Mouse (Mus musculus) heart, postnatal 0 days (tissue): ENCODE data around the gene Tbc1d10b. TPM values are rescaled to one million over a fixed set of nuclear protein-coding genes. Genes with fewer than 3 reads are reported as not detected.

ENCODE experiments used
- ATAC-seq: fragments of 200-750 bp; cut with Nextera tagmentation; 2 replicates; pipeline ENCODE4 v1.8.0; 2017; ENCODE audit warnings: low read depth, moderate number of reproducible peaks, moderate library complexity; ENCODE audit not compliant: insufficient read depth
- DNase-seq: peaks from one replicate; pipeline ENCODE4 v3.0.0-alpha.2; 2016; ENCODE audit warnings: low spot score
- H3K27ac ChIP-seq: fragments of 300-500 bp; sonication (generic); 2 replicates; pipeline ENCODE4 v1.5.1; 2014; ENCODE audit warnings: low read depth, mild to moderate bottlenecking
- H3K27me3 ChIP-seq: fragments of 300-500 bp; sonication (generic); 2 replicates; pipeline ENCODE4 v1.6.1; 2014; ENCODE audit warnings: low read length, mixed read lengths; ENCODE audit not compliant: control insufficient read depth, insufficient read depth
- H3K36me3 ChIP-seq: fragments of 300-500 bp; sonication (generic); replicated peaks from 2 replicates; pipeline ENCODE4 v1.6.1; 2014; ENCODE audit warnings: low read length, mixed read lengths; ENCODE audit not compliant: control insufficient read depth, insufficient read depth
- H3K4me1 ChIP-seq: fragments of 300-500 bp; sonication (generic); 2 replicates; pipeline ENCODE4 v1.6.1; 2014; ENCODE audit warnings: antibody characterized with exemption; ENCODE audit not compliant: control insufficient read depth, insufficient read depth
- H3K4me2 ChIP-seq: fragments of 300-500 bp; sonication (generic); 2 replicates; pipeline ENCODE4 v1.6.1; 2014; ENCODE audit warnings: low read depth, mild to moderate bottlenecking, low read length, moderate library complexity
- H3K4me3 ChIP-seq: fragments of 300-500 bp; sonication (generic); 2 replicates; pipeline ENCODE4 v1.5.1; 2014; ENCODE audit warnings: low read depth, low read length
- H3K9ac ChIP-seq: fragments of 300-500 bp; sonication (generic); replicated peaks from 2 replicates; pipeline ENCODE4 v1.6.1; 2014; ENCODE audit warnings: low read depth, low read length, mixed read lengths
- H3K9me3 ChIP-seq: fragments of 300-500 bp; sonication (generic); replicated peaks from 2 replicates; pipeline ENCODE4 v1.6.1; 2016; ENCODE audit warnings: low read length; ENCODE audit not compliant: control insufficient read depth
- CTCF ChIP-seq: IDR thresholded peaks from 2 replicates; pipeline ENCODE4 v1.5.1; 2016; ENCODE audit warnings: antibody characterized with exemption, control low read depth, low read depth
- EP300 ChIP-seq: IDR thresholded peaks from 2 replicates; pipeline ENCODE4 v1.6.1; 2016; ENCODE audit warnings: antibody characterized with exemption, low read depth
- WGBS: fragments of 180-500 bp; shearing (Covaris S2); extraction: QIAGEN DNeasy Blood & Tissue Kit; methylation state at CpG from one replicate; pipeline ENCODE4 v1.1.7; 2014; 5-methylcytosine and 5-hydroxymethylcytosine counted together
- polyA plus RNA-seq: library from polyadenylated mRNA; unstranded; fragments of >200 nt; fragmentation: Nextera tagmentation; extraction: Ambion mirVana; gene quantifications from 2 replicates; pipeline ENCODE4 v1.2.1, GENCODE M21; 2015
- total RNA-seq: library from RNA; depleted of rRNA; stranded (reverse); fragments of >200 nt; gene quantifications from 2 replicates; pipeline ENCODE4 v1.2.3, GENCODE M21; 2014; ENCODE audit warnings: low replicate concordance

The Tbc1d10b gene
- total and polyA plus RNA-seq, 2 experiments from 2014 or later = 10.8 to 45.3 TPM

- peak within 1 kb of the TSS; percentile 73 for H3K9ac ChIP-seq
- peaks cover 6% of the 10 kb centered on the region for H3K4me1 ChIP-seq
- peak within 1 kb of the TSS; percentile 85 for H3K4me3 ChIP-seq
- peak within 1 kb of the TSS; percentile 68 for H3K4me2 ChIP-seq
- DNase-seq (peak; percentile 98), ATAC-seq (peak; percentile 98)
- peaks cover 74% of the 10 kb centered on the region for H3K36me3 ChIP-seq
- H3K27me3 ChIP-seq = no peaks in the 10 kb centered on the region
- H3K9me3 ChIP-seq = no peaks in the 10 kb centered on the region
- WGBS = under 1% methylated on average over 51 of the region's 51 CpGs
- peak within 1 kb of the TSS; percentile 86 for H3K27ac ChIP-seq
- TF ChIP-seq CTCF = peak; percentile 6; the same call in 1 of the 2 replicates
- TF ChIP-seq EP300 = peak; percentile 78; the same call in 1 of the 2 replicates
Measured at GRCm38 (mm10) chr7:127195544-127196295, 12.5 kb downstream of the Tbc1d10b start, which contains the start of gene Cd2bp2. TSS of gene Cd2bp2 (minus strand) at chr7:127196050.

GRCm38 (mm10) chr7:127194633-127195029, 13.6 kb downstream of the Tbc1d10b start:
- Histone ChIP-seq H3K9me3 (no peaks in the 10 kb centered on the region), H3K27ac (0 out of 2 replicates have a peak overlapping the region, but pooled peaks have one; percentile 86), H3K4me1 (peaks cover 6% of the 10 kb centered on the region), H3K4me2 (peak overlapping the region; percentile 64), H3K36me3 (peaks cover 63% of the 10 kb centered on the region), H3K4me3 (peak overlapping the region; percentile 85), H3K9ac (no peak overlapping the region), H3K27me3 (no peaks in the 10 kb centered on the region)
- no peak for DNase-seq
- WGBS = 66% methylated on average over 7 of the region's 7 CpGs
- TF ChIP-seq CTCF (no peak), EP300 (no peak)
- no peak for ATAC-seq

GRCm38 (mm10) chr7:127194011-127194632, 14.1 kb downstream of the Tbc1d10b start:
- no peak for TF ChIP-seq CTCF
- no peak for TF ChIP-seq EP300
- no peak for ATAC-seq
- no peak overlapping the region for H3K4me3 ChIP-seq
- H3K27me3 ChIP-seq = no peaks in the 10 kb centered on the region
- 87% methylated on average over 17 of the region's 17 CpGs for WGBS
- no peak overlapping the region for H3K27ac ChIP-seq
- H3K9me3 ChIP-seq = no peaks in the 10 kb centered on the region
- H3K4me2 ChIP-seq = no peak overlapping the region
- DNase-seq = no peak
- H3K36me3 ChIP-seq = peaks cover 58% of the 10 kb centered on the region
- no peak overlapping the region for H3K9ac ChIP-seq
- H3K4me1 ChIP-seq = peaks cover 6% of the 10 kb centered on the region

- ATAC-seq = no peak
- no peak for TF ChIP-seq EP300
- no peak for TF ChIP-seq CTCF
- H3K4me1 ChIP-seq = peaks cover 6% of the 10 kb centered on the region
- no peak for DNase-seq
- H3K4me2 ChIP-seq = no peak overlapping the region
- WGBS = 92% methylated on average over 5 of the region's 5 CpGs
- H3K9ac ChIP-seq = no peak overlapping the region
- no peaks in the 10 kb centered on the region for H3K9me3 ChIP-seq
- H3K27me3 ChIP-seq = no peaks in the 10 kb centered on the region
- H3K27ac ChIP-seq = no peak overlapping the region
- H3K36me3 ChIP-seq = peaks cover 47% of the 10 kb centered on the region
- no peak overlapping the region for H3K4me3 ChIP-seq
Measured at GRCm38 (mm10) chr7:127192989-127193388, 15.3 kb downstream of the Tbc1d10b start.

DNA sequence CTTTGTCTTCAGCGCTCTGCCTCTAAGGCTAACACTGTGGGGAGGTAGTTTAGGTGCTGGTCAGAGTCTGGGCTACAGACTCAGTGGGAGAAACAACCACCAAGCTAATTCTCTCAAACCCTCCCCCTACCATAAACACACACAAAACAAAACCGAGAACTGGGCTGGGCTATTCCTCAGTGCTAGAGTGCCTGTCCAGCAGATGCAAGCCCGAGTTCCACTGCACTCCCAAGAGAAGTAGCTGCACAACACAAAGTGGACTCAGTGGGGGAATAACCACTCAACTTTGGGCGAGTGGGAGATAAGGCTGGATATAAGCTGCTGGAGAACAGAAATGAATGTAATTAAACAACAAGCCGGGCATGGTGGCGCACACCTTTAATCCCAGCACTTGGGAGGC, 17.6 kb downstream of the Tbc1d10b start:
- no peak for TF ChIP-seq EP300
- TF ChIP-seq CTCF = no peak
- H3K4me2 ChIP-seq = no peak overlapping the region
- 79% methylated on average over 6 of the region's 6 CpGs for WGBS
- ATAC-seq (no peak), DNase-seq (no peak)
- H3K27me3 ChIP-seq = no peaks in the 10 kb centered on the region
- H3K9me3 ChIP-seq = no peaks in the 10 kb centered on the region
- no peak overlapping the region for H3K27ac ChIP-seq
- H3K36me3 ChIP-seq = peaks cover 36% of the 10 kb centered on the region
- H3K4me1 ChIP-seq = no peaks in the 10 kb centered on the region; the same call in 1 of the 2 replicates
- no peak overlapping the region for H3K9ac ChIP-seq
- H3K4me3 ChIP-seq = no peak overlapping the region
